Mouse (Mus musculus): ENCODE data around the gene Ppcdc. TPM values are rescaled to one million over a fixed set of nuclear protein-coding genes. Genes with fewer than 3 reads are reported as not detected.

Ppcdc gene
- 160 TPM for polyA plus RNA-seq (2017; shearing (Covaris generic))

DNA sequence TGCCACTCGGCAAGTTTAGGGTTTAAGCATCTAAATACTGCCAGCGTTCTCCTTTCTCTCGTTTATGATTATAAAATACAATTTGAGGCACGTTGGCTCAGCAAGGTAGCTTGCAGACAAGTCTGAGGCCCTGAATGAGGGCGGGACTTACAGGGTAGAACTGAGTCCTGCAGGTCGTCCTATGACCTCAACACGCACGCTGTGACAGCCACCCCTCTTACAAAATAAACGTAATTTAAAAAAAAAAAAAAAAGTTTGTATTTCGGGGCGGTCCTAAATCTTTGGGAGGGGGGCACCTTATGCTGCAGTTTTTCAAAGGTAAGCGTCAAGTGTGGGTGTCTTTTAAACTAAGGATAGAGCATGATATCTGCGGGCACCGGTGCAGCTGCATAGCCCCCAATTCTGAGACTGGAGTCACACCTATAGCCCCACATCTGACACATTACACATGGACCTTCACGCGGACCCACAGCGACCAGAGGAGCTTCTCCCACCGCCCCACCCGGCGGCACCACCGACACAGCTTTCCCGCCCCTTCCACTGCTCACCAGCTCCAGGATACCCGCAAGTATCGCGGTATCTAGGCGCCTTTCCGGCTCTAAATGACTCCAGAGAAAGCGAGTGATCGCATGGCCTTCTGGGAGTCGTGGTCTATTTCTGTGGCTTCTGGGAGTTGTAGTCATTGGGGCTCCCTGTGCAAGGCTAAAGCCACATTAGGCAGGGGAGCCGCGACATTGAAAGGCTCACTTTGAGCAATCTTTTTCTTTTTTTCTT is at the start of gene Ppcdc:
TSS of gene Ppcdc (minus strand) at position 603 of the 774 bp plus-strand sequence.

DNA sequence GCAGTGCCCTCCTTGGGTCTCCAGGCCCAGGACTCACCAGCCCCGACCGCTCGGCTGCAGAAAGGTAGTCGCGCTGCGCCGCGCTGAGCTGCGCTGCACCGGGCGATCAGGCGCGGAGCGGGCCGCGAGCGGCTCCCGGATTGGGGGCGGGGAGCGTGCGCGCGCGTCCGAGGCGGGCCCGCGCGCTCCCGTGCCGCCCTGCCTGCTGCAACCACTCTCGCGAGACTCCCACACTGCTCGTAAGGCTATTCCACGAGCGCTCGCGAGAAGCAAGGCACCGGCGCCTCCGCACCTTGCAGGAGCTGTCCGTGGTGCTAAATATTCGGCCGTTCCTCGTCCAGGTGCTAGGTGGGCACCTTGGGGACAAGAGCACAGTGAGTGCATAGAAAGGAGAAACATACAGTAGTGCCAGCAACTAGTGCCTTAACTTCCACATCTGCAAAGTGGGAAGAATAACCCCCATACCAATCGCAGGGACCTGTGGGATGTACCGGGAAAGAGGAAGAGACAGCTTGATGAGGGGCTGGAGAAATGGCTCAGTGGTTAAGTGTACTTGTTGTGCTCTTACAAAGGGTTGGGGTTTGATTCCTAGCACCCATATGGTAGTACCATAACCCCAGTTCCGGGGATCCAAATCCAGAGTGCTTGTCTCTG is 28.1 kb upstream of the Ppcdc start, which contains the start of gene Scamp5:
TSS of gene Scamp5 (minus strand) at position 165 of the 654 bp plus-strand sequence.

Other genes with a start within 250 kb of the Ppcdc start
- gene Trcg1, start 203.6 kb downstream of the Ppcdc start, polyA plus RNA-seq (2017; shearing (Covaris generic)), result 0.06 TPM
- 33.6 TPM for gene 1700017B05Rik, start 177.5 kb downstream of the Ppcdc start, polyA plus RNA-seq (2017; shearing (Covaris generic))
- 0.18 TPM for gene Scamp5, start 27.9 kb upstream of the Ppcdc start, polyA plus RNA-seq (2017; shearing (Covaris generic))
- gene Rpp25, start 63.9 kb upstream of the Ppcdc start, polyA plus RNA-seq (2017; shearing (Covaris generic)), result 0.34 TPM
- gene Cox5a, start 81.2 kb upstream of the Ppcdc start, polyA plus RNA-seq (2017; shearing (Covaris generic)), result 325 TPM
- gene Fam219b, start 97.4 kb upstream of the Ppcdc start, polyA plus RNA-seq (2017; shearing (Covaris generic)), result 22.4 TPM
- gene Mpi, start 112.6 kb upstream of the Ppcdc start, polyA plus RNA-seq (2017; shearing (Covaris generic)), result 15.2 TPM
- 97.7 TPM for gene Scamp2, start 120.8 kb upstream of the Ppcdc start, polyA plus RNA-seq (2017; shearing (Covaris generic))
- gene Ulk3, start 149.3 kb upstream of the Ppcdc start, polyA plus RNA-seq (2017; shearing (Covaris generic)), result 97.1 TPM
- not detected for gene Cplx3, start 166.2 kb upstream of the Ppcdc start, polyA plus RNA-seq (2017; shearing (Covaris generic))
- 0.19 TPM for gene Lman1l, start 180.7 kb upstream of the Ppcdc start, polyA plus RNA-seq (2017; shearing (Covaris generic))
- gene Csk, start 213.5 kb upstream of the Ppcdc start, polyA plus RNA-seq (2017; shearing (Covaris generic)), result 187 TPM
- not detected for gene Cyp1a2, start 243.6 kb upstream of the Ppcdc start, polyA plus RNA-seq (2017; shearing (Covaris generic))
- 0.11 TPM for gene Cyp1a1, start 247.8 kb upstream of the Ppcdc start, polyA plus RNA-seq (2017; shearing (Covaris generic))

Data from CD4-positive, CD25-positive, alpha-beta regulatory T cell (primary cell).